Mouse (Mus musculus): Measurements from ENCODE around the gene Capsl.

The Capsl gene

GRCm38 (mm10) chr15:9435534-9436180 lies at the start of gene Capsl:
Capsl (plus strand) TSS chr15:9436028.
- peak in 1 of 2 experiments; percentile 12 for DNase-seq (ENCODE audit: low read depth in 2 of 2, low spot score in 2 of 2)

DNA sequence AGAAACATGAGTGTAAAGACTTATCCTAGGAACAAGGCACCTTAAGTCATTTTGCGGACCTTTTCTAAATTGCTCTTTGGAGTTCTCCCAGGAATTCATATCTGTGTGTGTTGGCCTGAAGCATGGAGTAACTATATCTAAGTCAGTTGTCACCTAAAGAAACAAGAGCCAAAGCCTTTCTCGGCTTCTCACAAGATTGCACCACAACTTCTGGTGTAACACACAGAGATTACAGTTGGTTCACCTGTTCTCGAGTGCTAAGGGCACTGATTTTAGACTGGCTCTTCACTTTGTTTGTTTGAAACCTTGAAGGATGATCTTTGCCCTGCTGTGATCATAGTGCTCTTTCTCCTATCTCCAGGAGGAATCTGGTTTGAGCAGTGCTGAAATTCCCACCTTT lies 26.4 kb upstream of the Capsl start:
- DNase-seq (ENCODE audit: low read depth in 2 of 2, low spot score in 2 of 2) = no peak

- no peak for DNase-seq (ENCODE audit: low read depth in 2 of 2, low spot score in 2 of 2)
Observed at GRCm38 (mm10) chr15:9421163-9421562, 14.7 kb upstream of the Capsl start.

DNA sequence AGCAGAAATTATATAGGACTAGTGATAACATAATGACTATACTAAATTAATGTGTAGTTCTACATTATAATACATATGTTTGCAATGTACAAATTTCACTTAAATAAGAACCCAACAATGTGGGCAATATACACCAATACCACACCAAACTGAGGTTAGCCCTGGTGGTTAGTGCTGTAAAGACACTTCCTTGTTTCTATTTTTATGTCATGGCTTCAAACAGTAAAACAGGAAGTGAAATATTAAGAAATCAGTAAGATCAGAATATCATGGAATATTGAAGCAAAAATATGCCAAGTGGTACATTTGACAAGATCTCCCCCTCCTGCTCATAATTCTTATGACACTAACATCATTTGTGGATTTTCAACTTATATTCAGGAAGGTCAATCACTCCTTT lies 8.0 kb upstream of the Capsl start:
- DNase-seq (ENCODE audit: low read depth in 2 of 2, low spot score in 2 of 2) = no peak

DNA sequence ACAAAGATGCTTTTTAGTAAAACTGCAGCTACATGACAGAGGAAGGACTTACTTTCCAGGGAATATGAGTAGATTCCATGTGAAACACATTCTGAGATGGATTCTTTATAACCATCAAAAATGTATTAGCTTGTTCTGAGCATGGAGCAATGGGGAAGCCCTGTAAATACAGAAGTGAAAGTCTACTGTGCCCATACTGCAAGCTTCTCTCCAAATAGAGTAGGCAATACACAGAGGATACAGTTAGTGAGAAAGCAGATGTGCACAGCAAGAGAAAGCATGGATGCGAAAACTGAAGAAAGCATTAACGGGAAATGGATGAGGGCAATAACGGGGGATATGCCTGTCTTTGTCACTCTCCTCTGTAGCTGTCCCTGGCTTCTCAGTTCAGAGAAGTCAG lies 6.0 kb upstream of the Capsl start:
- DNase-seq (ENCODE audit: low read depth in 2 of 2, low spot score in 2 of 2) = no peak

- DNase-seq (ENCODE audit: low read depth in 2 of 2, low spot score in 2 of 2) = no peak
Observed at GRCm38 (mm10) chr15:9451999-9452398, 16.2 kb downstream of the Capsl start.

DNA sequence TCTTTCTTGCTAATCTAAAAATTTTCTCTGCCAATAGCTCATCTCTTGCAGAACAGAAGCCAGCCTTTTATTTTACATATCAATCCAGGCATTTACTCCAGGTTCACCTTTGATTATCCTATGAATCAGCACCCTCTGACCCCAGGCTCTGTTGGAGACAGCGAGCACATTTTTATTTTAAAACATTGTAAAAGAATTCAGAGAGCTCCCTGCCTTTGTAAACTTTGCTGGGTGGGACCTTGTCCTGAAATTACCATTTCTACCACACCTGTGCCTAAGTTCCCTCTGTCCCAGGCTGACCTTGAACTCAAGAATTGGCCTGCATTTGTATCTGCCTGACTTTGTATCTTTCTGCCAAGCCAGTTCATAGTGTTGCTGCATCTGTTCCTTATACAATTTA lies 17.0 kb downstream of the Capsl start:
- no peak for DNase-seq (ENCODE audit: low read depth in 2 of 2, low spot score in 2 of 2)

DNA sequence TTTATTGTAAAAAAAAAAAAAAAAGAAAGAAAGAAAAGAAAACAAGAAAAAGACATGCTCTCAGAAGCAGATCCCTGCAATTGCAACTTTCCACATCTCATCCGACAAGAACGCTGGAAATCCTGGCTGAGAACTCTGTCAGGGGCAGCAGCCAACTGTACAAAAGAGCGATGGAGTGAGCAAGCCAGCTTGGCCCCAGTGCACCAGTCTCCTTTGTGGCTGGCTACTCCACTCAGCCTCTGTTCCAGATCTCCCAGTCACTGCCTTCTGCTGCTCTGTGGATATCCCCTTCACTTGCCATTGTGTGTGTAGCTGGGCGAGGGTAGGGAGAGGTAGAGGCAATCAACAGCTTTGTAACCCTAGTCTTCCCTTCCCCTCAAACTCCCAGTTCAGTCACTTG lies 18.4 kb downstream of the Capsl start:
- no peak for DNase-seq (ENCODE audit: low read depth in 2 of 2, low spot score in 2 of 2)

GRCm38 (mm10) chr15:9455241-9455640 lies 19.4 kb downstream of the Capsl start:
- DNase-seq (ENCODE audit: low read depth in 2 of 2, low spot score in 2 of 2) = peak; percentile 42 to 54

DNA sequence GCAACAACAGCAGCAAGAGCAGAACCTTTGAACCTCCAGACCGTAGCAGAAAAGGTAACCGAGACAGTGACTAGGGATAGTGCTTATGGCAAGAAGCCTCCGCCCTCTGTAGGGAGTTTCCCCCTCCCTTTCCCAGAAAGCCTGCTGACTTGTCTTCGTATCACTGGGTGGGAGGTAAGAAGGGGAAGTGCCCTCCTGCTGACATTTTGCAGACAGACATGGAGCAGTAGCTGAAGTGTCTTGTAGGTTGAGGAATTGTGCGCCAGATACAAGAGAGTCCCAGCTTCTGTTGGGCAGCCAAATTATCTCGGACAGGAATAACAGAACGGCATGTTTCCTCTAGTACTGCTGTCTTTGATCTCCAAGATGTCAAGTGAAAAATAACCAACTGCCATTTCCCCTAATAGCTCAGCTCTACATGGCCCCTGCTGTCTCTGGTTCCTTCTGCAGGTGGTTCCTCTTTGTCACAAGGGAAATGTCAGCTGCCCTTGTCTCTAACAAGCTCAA lies 27.7 kb downstream of the Capsl start:
- no peak for DNase-seq (ENCODE audit: low read depth in 2 of 2, low spot score in 2 of 2)

- no peak for DNase-seq (ENCODE audit: low read depth in 2 of 2, low spot score in 2 of 2)
Observed at GRCm38 (mm10) chr15:9464039-9464438, 28.2 kb downstream of the Capsl start.

GRCm38 (mm10) chr15:9471053-9471685 lies 35.3 kb downstream of the Capsl start:
- DNase-seq (ENCODE audit: low read depth in 2 of 2, low spot score in 2 of 2) = no peak

- peak; percentile 8 to 15 for DNase-seq (ENCODE audit: low read depth in 2 of 2, low spot score in 2 of 2)
Observed at GRCm38 (mm10) chr15:9472167-9472566, 36.3 kb downstream of the Capsl start.

DNA sequence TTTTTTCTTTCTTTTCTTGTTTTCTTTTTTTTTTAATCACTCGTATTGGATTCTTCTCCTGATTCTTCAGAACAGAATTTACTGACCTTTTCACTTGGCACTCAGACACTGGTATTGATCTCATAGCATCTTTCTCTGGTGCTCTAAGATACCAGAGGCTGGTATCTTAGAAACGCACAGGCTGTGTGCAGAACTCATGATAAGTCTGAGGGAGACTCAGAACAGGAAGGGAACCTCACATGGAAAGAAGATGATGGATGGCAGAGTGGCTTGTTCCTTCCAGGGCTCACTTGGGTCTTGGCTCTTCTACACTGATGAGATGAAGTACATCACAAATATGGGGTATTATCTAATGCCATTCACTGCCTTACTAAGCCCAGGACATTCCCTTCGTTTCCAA lies 36.8 kb downstream of the Capsl start:
- no peak for DNase-seq (ENCODE audit: low read depth in 2 of 2, low spot score in 2 of 2)

DNA sequence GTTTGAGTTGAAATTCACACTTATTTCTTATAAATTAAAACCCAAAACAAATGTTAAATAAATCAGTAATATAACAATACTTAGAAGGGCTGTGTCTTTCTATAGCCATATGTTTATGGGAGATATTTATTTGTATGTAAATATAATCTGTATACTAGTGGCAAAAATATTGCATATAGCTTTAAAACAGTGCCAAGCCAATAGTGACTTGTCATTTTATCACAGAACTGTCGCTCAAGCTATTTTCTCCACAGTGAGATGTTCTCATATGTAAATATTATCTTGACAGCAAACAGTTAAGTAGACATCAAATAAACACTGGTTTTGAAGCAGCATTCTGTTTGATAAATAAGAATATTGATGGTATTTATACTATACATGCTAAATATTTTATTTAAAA lies 37.4 kb downstream of the Capsl start:
- DNase-seq (ENCODE audit: low read depth in 2 of 2, low spot score in 2 of 2) = no peak

- DNase-seq (ENCODE audit: low read depth in 2 of 2, low spot score in 2 of 2) = no peak
Observed at GRCm38 (mm10) chr15:9489417-9490118, 53.7 kb downstream of the Capsl start.

DNA sequence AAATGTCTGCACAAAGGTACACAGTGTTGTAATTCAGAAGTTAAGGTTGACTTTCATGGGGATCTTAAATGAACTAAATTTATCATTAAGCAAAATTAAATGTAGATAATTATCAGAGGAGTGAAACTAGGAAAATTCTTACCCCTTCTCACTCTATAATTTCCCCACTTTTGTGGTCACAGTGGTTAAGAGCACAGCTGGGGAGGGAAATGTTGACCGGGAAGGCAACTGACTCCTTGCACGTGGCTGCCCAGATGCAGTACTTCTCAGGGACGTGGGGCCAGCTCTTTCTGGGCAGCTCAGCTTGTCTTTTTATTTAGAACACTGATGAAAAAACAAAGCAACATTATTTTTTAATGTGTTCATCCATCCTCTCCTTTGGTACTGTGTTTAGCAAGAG lies 56.2 kb downstream of the Capsl start:
- DNase-seq (ENCODE audit: low read depth in 2 of 2, low spot score in 2 of 2) = no peak
